ENCODE assay signal across 24 mouse cellular contexts in the genomic region with DNA sequence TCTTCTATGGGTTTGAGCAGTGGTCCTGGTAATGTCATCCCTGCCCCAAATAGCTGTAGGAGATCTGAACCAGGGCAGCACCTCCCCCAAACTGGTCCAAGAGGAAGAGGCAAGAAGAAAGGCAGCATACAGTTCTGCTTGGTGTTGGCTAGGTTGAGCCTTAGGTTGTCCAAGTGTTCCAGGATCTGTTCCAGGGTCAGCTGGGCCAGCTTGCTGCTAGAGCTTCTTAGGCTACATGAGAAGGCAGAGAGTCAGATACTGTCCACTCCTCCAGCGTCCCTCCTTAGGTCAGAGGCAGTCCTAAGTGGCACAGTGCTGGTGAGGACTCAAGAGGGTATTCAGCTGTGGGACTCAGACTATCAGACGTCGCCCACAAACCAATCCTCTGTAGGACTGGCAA. TPM values are rescaled to one million over a fixed set of nuclear protein-coding genes. Genes with fewer than 3 reads are reported as not detected.
DNase-seq lines count a peak whose midpoint lies in the region; ATAC-seq and TF ChIP-seq lines count a peak whose summit lies in the region.
"Had no signal": no experiment of that assay in that cellular context is flagged by ENCODE, and none has a peak within 500 bp of the region (broad histone marks: within the 10 kb centered on the region; RNA-seq: fewer than 3 reads in every experiment).

No protein-coding gene starts in this region.

- no peak overlapping the region for H3K9ac ChIP-seq in midbrain, postnatal 0 days (replicated peaks; ENCODE audit: low read length, poor library complexity, severe bottlenecking)
- H3K9ac ChIP-seq: embryonic facial prominence, embryonic 13.5 days; embryonic facial prominence, embryonic 15.5 days; forebrain, embryonic 12.5 days had no signal

- no peak for ATAC-seq in midbrain, postnatal 0 days (ENCODE audit: low FRiP score)
- ATAC-seq: activated CD4-positive, CD25-positive, alpha-beta regulatory T cell, adult 4 months; forebrain, embryonic 14.5 days; forebrain, embryonic 16.5 days had no signal

- H3K27ac ChIP-seq in gastrocnemius, adult 2 months, result peak overlapping the region; percentile 75
- H3K27ac ChIP-seq in midbrain, postnatal 0 days (ENCODE audit: low read depth, low read length), result no peak overlapping the region
- H3K27ac ChIP-seq: embryonic facial prominence, embryonic 13.5 days; embryonic facial prominence, embryonic 15.5 days; forebrain, embryonic 10.5 days; forebrain, embryonic 12.5 days had no signal

- 95% methylated on average over 3 of the region's 3 CpGs for WGBS in midbrain, postnatal 0 days

- H3K4me1 ChIP-seq in midbrain, postnatal 0 days (ENCODE audit: insufficient read depth, low read length), result peaks cover 19% of the 10 kb centered on the region

- H3K4me3 ChIP-seq in gastrocnemius, adult 2 months, result peak overlapping the region; percentile 20
- no peak overlapping the region for H3K4me3 ChIP-seq in midbrain, postnatal 0 days (ENCODE audit: low read depth, low read length)
- H3K4me3 ChIP-seq: embryonic facial prominence, embryonic 13.5 days; embryonic facial prominence, embryonic 15.5 days; erythroblast, embryonic 14.5 days; forebrain, embryonic 10.5 days; forebrain, embryonic 12.5 days had no signal

- intact Hi-C loops in gastrocnemius, adult 2 months (cut with DNase I), result no loop called here
- intact Hi-C loops in gastrocnemius, postnatal 14 days (cut with DNase I; ENCODE audit: low total_unique reads), result no loop called here

- H3K36me3 ChIP-seq in midbrain, postnatal 0 days (ENCODE audit: insufficient read depth, low read length), result peaks cover 55% of the 10 kb centered on the region

- no peaks in the 10 kb centered on the region for H3K9me3 ChIP-seq in midbrain, postnatal 0 days (ENCODE audit: low read length)
- H3K9me3 ChIP-seq: embryonic facial prominence, embryonic 13.5 days; embryonic facial prominence, embryonic 15.5 days; forebrain, embryonic 10.5 days; forebrain, embryonic 12.5 days had no signal

- no peak overlapping the region for H3K4me2 ChIP-seq in midbrain, postnatal 0 days (ENCODE audit: low read depth, low read length, poor library complexity, severe bottlenecking)
- H3K4me2 ChIP-seq: embryonic facial prominence, embryonic 13.5 days; embryonic facial prominence, embryonic 15.5 days; forebrain, embryonic 12.5 days had no signal

- TF ChIP-seq CTCF in gastrocnemius, adult 2 months (IDR thresholded peaks at IDR 0.05), result no peak
- TF ChIP-seq CTCF in midbrain, postnatal 0 days (IDR thresholded peaks at IDR 0.05), result no peak

- H3K27me3 ChIP-seq in midbrain, postnatal 0 days (ENCODE audit: insufficient read depth, low read length), result no peaks in the 10 kb centered on the region
- H3K27me3 ChIP-seq: embryonic facial prominence, embryonic 13.5 days; embryonic facial prominence, embryonic 15.5 days; Patski had no signal

- peak; percentile 78 for DNase-seq in gastrocnemius, adult 2 months
- DNase-seq in gastrocnemius, postnatal 10 days, result no peak
- DNase-seq in gastrocnemius, postnatal 14 days, result peak; percentile 32
- peak; percentile 72 for DNase-seq in skeletal muscle tissue, adult 2 months (ENCODE audit: low read depth, low spot score)
- DNase-seq in Muller cell, postnatal 12 days (ENCODE audit: inconsistent ontology term), result no peak
- no peak for DNase-seq in midbrain, postnatal 0 days (ENCODE audit: low spot score)
- DNase-seq: adrenal gland, adult 8-10 months; adrenal gland, postnatal 14 days; adrenal gland, postnatal 36 days; cerebellum, adult 11-12 months; cerebellum, adult 2 months; cerebellum, adult 9-10 months; cerebellum, postnatal 10 days; cerebellum, postnatal 36 days; embryo, embryonic 11 days had no signal

RNA-seq across cellular contexts. Expression of gene Slc27a3, which starts 2.9 kb away (rescaled TPM):
- total RNA-seq in gastrocnemius, adult 2 months (2021), result 1 to 10 TPM in 1 of 2 experiments, under 1 TPM in 1; 0.97 to 1.3 TPM
- 1 to 10 TPM; 2.1 to 3.4 TPM for total RNA-seq in gastrocnemius, postnatal 10 days (2021)
- 1 to 10 TPM; 1.9 to 2.3 TPM for total RNA-seq in gastrocnemius, postnatal 14 days (2021)
- 64.8 and 86.6 TPM in 2 replicates for total RNA-seq in midbrain, postnatal 0 days (2014; rRNA removed)
- polyA plus RNA-seq in midbrain, postnatal 0 days (2015; fragmentation: Nextera tagmentation; extraction: Ambion mirVana), result 30.8 and 31.4 TPM in 2 replicates

RNA-seq across cellular contexts. Expression of gene Ints3, which starts 40.8 kb away (rescaled TPM):
- total RNA-seq in gastrocnemius, adult 2 months (2021), result 10 to 100 TPM; 14.0 to 17.2 TPM
- 10 to 100 TPM; 18.4 to 24.3 TPM for total RNA-seq in gastrocnemius, postnatal 10 days (2021)
- total RNA-seq in gastrocnemius, postnatal 14 days (2021), result 10 to 100 TPM; 15.7 to 17.7 TPM
- 58.5 and 61.8 TPM in 2 replicates for total RNA-seq in midbrain, postnatal 0 days (2014; rRNA removed)
- polyA plus RNA-seq in midbrain, postnatal 0 days (2015; fragmentation: Nextera tagmentation; extraction: Ambion mirVana), result 19.7 and 22.3 TPM in 2 replicates

Comparison
In these comparisons a context has a peak if more than half of its experiments do, and no peak if none do; other contexts are left out.
1. DNase-seq: peak in gastrocnemius, adult 2 months (single experiment), gastrocnemius, postnatal 14 days (single experiment) and skeletal muscle tissue, adult 2 months (single experiment); none in gastrocnemius, postnatal 10 days (single experiment), Muller cell, postnatal 12 days (single experiment) and midbrain, postnatal 0 days (single experiment).
2. RNA of gene Slc27a3, which starts 2.9 kb away (total RNA-seq): 64.8 to 86.6 TPM in midbrain, postnatal 0 days; 2.1 to 3.4 TPM in gastrocnemius, postnatal 10 days, 1.9 to 2.3 TPM in gastrocnemius, postnatal 14 days and 0.97 to 1.3 TPM in gastrocnemius, adult 2 months; every median in the first group is over 10 times any median in the second.